Mouse (Mus musculus): ENCODE data around the gene Zfp146.

GRCm38 (mm10) chr7:30154040-30154439 lies 15.5 kb downstream of the Zfp146 start:
- no peak for TF ChIP-seq CTCF (IDR thresholded peaks at IDR 0.05; ENCODE audit: low read depth, low read length)
- no peak for TF ChIP-seq POLR2A (IDR thresholded peaks at IDR 0.05; ENCODE audit: borderline replicate concordance, low read depth, low read length)

All from bone marrow macrophage, adult 2 months (primary cell).